Mouse (Mus musculus): ENCODE measurements around the gene 4930412O13Rik. TPM values are rescaled to one million over a fixed set of nuclear protein-coding genes. Genes with fewer than 3 reads are reported as not detected.

Gene 4930412O13Rik
- polyA plus RNA-seq, 1 experiment from 2014 or later, result 0.67 TPM

- no peak within 1 kb of the TSS for H3K27ac ChIP-seq (replicated peaks)
- under 1% methylated on average over 23 of the region's 23 CpGs for WGBS
- H3K4me1 ChIP-seq, result peaks cover 11% of the 10 kb centered on the region
- peak within 1 kb of the TSS; percentile 47 for H3K4me2 ChIP-seq (replicated peaks)
- H3K9ac ChIP-seq, result no peak within 1 kb of the TSS
- peak within 1 kb of the TSS; percentile 28 for H3K4me3 ChIP-seq (replicated peaks)
- H3K36me3 ChIP-seq, result no peaks in the 10 kb centered on the region
- no peaks in the 10 kb centered on the region for H3K9me3 ChIP-seq (replicated peaks)
- no peak for ATAC-seq (ENCODE audit: insufficient number of reproducible peaks, low FRiP score, low TSS enrichment, low read depth)
- peaks cover 89% of the 10 kb centered on the region for H3K27me3 ChIP-seq
Observed at GRCm38 (mm10) chr2:9889651-9890183, 8.7 kb downstream of the 4930412O13Rik start, which contains the start of gene Gata3. TSS of gene Gata3 (minus strand) at chr2:9890034.

GRCm38 (mm10) chr2:9890251-9890650 lies 9.2 kb downstream of the 4930412O13Rik start:
- no peak overlapping the region for H3K27ac ChIP-seq (replicated peaks)
- H3K4me1 ChIP-seq, result peaks cover 11% of the 10 kb centered on the region
- ATAC-seq (ENCODE audit: insufficient number of reproducible peaks, low FRiP score, low TSS enrichment, low read depth), result no peak
- no peak overlapping the region for H3K4me2 ChIP-seq (replicated peaks)
- no peaks in the 10 kb centered on the region for H3K36me3 ChIP-seq
- H3K9me3 ChIP-seq (replicated peaks), result no peaks in the 10 kb centered on the region
- H3K9ac ChIP-seq, result no peak overlapping the region
- H3K4me3 ChIP-seq (replicated peaks), result peak overlapping the region; percentile 28
- peaks cover 89% of the 10 kb centered on the region for H3K27me3 ChIP-seq
- WGBS, result 8% methylated on average over 8 of the region's 8 CpGs

- H3K4me1 ChIP-seq, result peaks cover 16% of the 10 kb centered on the region
- H3K36me3 ChIP-seq, result no peaks in the 10 kb centered on the region
- no peak overlapping the region for H3K4me2 ChIP-seq (replicated peaks)
- H3K4me3 ChIP-seq (replicated peaks), result no peak overlapping the region
- 7% methylated on average over 5 of the region's 5 CpGs for WGBS
- H3K9ac ChIP-seq, result no peak overlapping the region
- H3K27ac ChIP-seq (replicated peaks), result no peak overlapping the region
- no peak for ATAC-seq (ENCODE audit: insufficient number of reproducible peaks, low FRiP score, low TSS enrichment, low read depth)
- no peaks in the 10 kb centered on the region for H3K9me3 ChIP-seq (replicated peaks)
- peaks cover 89% of the 10 kb centered on the region for H3K27me3 ChIP-seq
Observed at GRCm38 (mm10) chr2:9890906-9891305, 9.9 kb downstream of the 4930412O13Rik start.

GRCm38 (mm10) chr2:9892541-9892940 lies 11.5 kb downstream of the 4930412O13Rik start:
- no peak for ATAC-seq (ENCODE audit: insufficient number of reproducible peaks, low FRiP score, low TSS enrichment, low read depth)
- Histone ChIP-seq H3K36me3 (no peaks in the 10 kb centered on the region), H3K4me2 (replicated peaks) (no peak overlapping the region), H3K4me1 (peaks cover 20% of the 10 kb centered on the region), H3K9me3 (replicated peaks) (no peaks in the 10 kb centered on the region), H3K27ac (replicated peaks) (no peak overlapping the region), H3K9ac (no peak overlapping the region), H3K4me3 (replicated peaks) (no peak overlapping the region), H3K27me3 (peaks cover 89% of the 10 kb centered on the region)
- 11% methylated on average over 7 of the region's 7 CpGs for WGBS

- Histone ChIP-seq H3K4me2 (replicated peaks) (no peak overlapping the region), H3K9me3 (replicated peaks) (no peaks in the 10 kb centered on the region), H3K9ac (no peak overlapping the region), H3K4me3 (replicated peaks) (no peak overlapping the region), H3K27ac (replicated peaks) (no peak overlapping the region), H3K27me3 (peaks cover 90% of the 10 kb centered on the region), H3K4me1 (peaks cover 20% of the 10 kb centered on the region), H3K36me3 (no peaks in the 10 kb centered on the region)
- WGBS, result 9% methylated on average over 6 of the region's 6 CpGs
- ATAC-seq (ENCODE audit: insufficient number of reproducible peaks, low FRiP score, low TSS enrichment, low read depth), result no peak
Observed at GRCm38 (mm10) chr2:9893272-9893953, 12.4 kb downstream of the 4930412O13Rik start.

- 4% methylated on average over 19 of the region's 19 CpGs for WGBS
- Histone ChIP-seq H3K36me3 (no peaks in the 10 kb centered on the region), H3K27ac (replicated peaks) (no peak overlapping the region), H3K4me3 (replicated peaks) (no peak overlapping the region), H3K4me2 (replicated peaks) (no peak overlapping the region), H3K4me1 (peaks cover 9% of the 10 kb centered on the region), H3K27me3 (peaks cover 93% of the 10 kb centered on the region), H3K9me3 (replicated peaks) (no peaks in the 10 kb centered on the region), H3K9ac (no peak overlapping the region)
- ATAC-seq (ENCODE audit: insufficient number of reproducible peaks, low FRiP score, low TSS enrichment, low read depth), result no peak
Observed at GRCm38 (mm10) chr2:9894836-9895593, 14.0 kb downstream of the 4930412O13Rik start.

GRCm38 (mm10) chr2:9896097-9896770 lies 15.2 kb downstream of the 4930412O13Rik start:
- H3K9ac ChIP-seq, result no peak overlapping the region
- H3K4me2 ChIP-seq (replicated peaks), result peak overlapping the region; percentile 40
- peaks cover 87% of the 10 kb centered on the region for H3K27me3 ChIP-seq
- H3K4me3 ChIP-seq (replicated peaks), result peak overlapping the region; percentile 18; the same call in 1 of the 2 replicates
- peaks cover 9% of the 10 kb centered on the region for H3K4me1 ChIP-seq
- ATAC-seq (ENCODE audit: insufficient number of reproducible peaks, low FRiP score, low TSS enrichment, low read depth), result no peak; the same call in 1 of the 2 replicates
- no peaks in the 10 kb centered on the region for H3K9me3 ChIP-seq (replicated peaks)
- 2% methylated on average over 22 of the region's 22 CpGs for WGBS
- H3K27ac ChIP-seq (replicated peaks), result no peak overlapping the region
- H3K36me3 ChIP-seq, result no peaks in the 10 kb centered on the region

- Histone ChIP-seq H3K9me3 (replicated peaks) (no peaks in the 10 kb centered on the region), H3K36me3 (no peaks in the 10 kb centered on the region)
- no peak for ATAC-seq (ENCODE audit: insufficient number of reproducible peaks, low FRiP score, low TSS enrichment, low read depth)
Observed at GRCm38 (mm10) chr2:9897846-9898245, 16.8 kb downstream of the 4930412O13Rik start.

GRCm38 (mm10) chr2:9903854-9904560 lies 23.0 kb downstream of the 4930412O13Rik start:
- Histone ChIP-seq H3K4me1 (0 out of 2 replicates have a peak, but pooled peaks cover 4% of the 10 kb centered on the region), H3K4me3 (replicated peaks) (no peak overlapping the region), H3K36me3 (no peaks in the 10 kb centered on the region), H3K9ac (no peak overlapping the region), H3K27me3 (peaks cover 16% of the 10 kb centered on the region), H3K4me2 (replicated peaks) (no peak overlapping the region), H3K9me3 (replicated peaks) (no peaks in the 10 kb centered on the region), H3K27ac (replicated peaks) (no peak overlapping the region)
- 62% methylated on average over 14 of the region's 14 CpGs for WGBS
- no peak for ATAC-seq (ENCODE audit: insufficient number of reproducible peaks, low FRiP score, low TSS enrichment, low read depth)

More at GRCm38 (mm10) chr2:9897846-9898245, 16.8 kb downstream of the 4930412O13Rik start:
- H3K9ac ChIP-seq, result no peak overlapping the region
- no peak overlapping the region for H3K27ac ChIP-seq (replicated peaks)
- H3K4me1 ChIP-seq, result peaks cover 9% of the 10 kb centered on the region
- WGBS, result 14% methylated on average over 8 of the region's 8 CpGs
- peaks cover 76% of the 10 kb centered on the region for H3K27me3 ChIP-seq
- no peak overlapping the region for H3K4me2 ChIP-seq (replicated peaks)
- H3K4me3 ChIP-seq (replicated peaks), result no peak overlapping the region

- no peak overlapping the region for H3K27ac ChIP-seq (replicated peaks)
- H3K9ac ChIP-seq, result no peak overlapping the region
- no peaks in the 10 kb centered on the region for H3K36me3 ChIP-seq
- peak overlapping the region; percentile 19; the same call in 1 of the 2 replicates for H3K4me3 ChIP-seq (replicated peaks)
- 6% methylated on average over 11 of the region's 11 CpGs for WGBS
- H3K4me2 ChIP-seq (replicated peaks), result peak overlapping the region; percentile 47
- ATAC-seq (ENCODE audit: insufficient number of reproducible peaks, low FRiP score, low TSS enrichment, low read depth), result no peak; the same call in 1 of the 2 replicates
- H3K27me3 ChIP-seq, result peaks cover 3% of the 10 kb centered on the region; the same call in 1 of the 2 replicates
- 0 out of 2 replicates have a peak, but pooled peaks cover 4% of the 10 kb centered on the region for H3K4me1 ChIP-seq
- no peaks in the 10 kb centered on the region for H3K9me3 ChIP-seq (replicated peaks)
Observed at GRCm38 (mm10) chr2:9905995-9906394, 24.9 kb downstream of the 4930412O13Rik start.

Measured in embryonic facial prominence, embryonic 15.5 days (tissue).